Mouse (Mus musculus) adrenal gland, postnatal 10 days (tissue): Measurements from ENCODE around the gene Rsph9. TPM values are rescaled to one million over a fixed set of nuclear protein-coding genes. Genes with fewer than 3 reads are reported as not detected.

Experiments used
- DNase-seq: peaks from one replicate; pipeline ENCODE4 v3.0.0; 2021; ENCODE audit warnings: mixed read lengths
- long read RNA-seq, 2 experiments: library from polyadenylated mRNA; stranded (forward); transcript quantifications; one replicate each; pipeline ENCODE4 v2.0.0; 2021
- total RNA-seq, 2 experiments: library from RNA; stranded (reverse); gene quantifications; 2 replicates each; pipeline ENCODE4 v1.2.3; 2021

Rsph9 gene
- 1 to 10 TPM; 5.0 to 6.3 TPM for total RNA-seq
- long read RNA-seq, experiment 1, transcript Rsph9-201 (5 exons, 966 nt): major isoform, 6 of 8 reads
- long read RNA-seq, experiment 1, partial matches to known transcripts: 1 of 8 reads
- long read RNA-seq, experiment 1, other reads (novel, unspliced or antisense): 1 of 8 reads
- long read RNA-seq, experiment 2, transcript Rsph9-201 (5 exons, 966 nt): major isoform, 6 of 7 reads
- long read RNA-seq, experiment 2, partial matches to known transcripts: 0 of 7 reads
- long read RNA-seq, experiment 2, other reads (novel, unspliced or antisense): 1 of 7 reads

GRCm38 (mm10) chr17:46143578-46144423, at the start of gene Rsph9:
Rsph9 (minus strand) TSS chr17:46144216.
- peak; percentile 90 for DNase-seq

- DNase-seq: peak; percentile 47
Observed at GRCm38 (mm10) chr17:46188829-46189228, 44.8 kb upstream of the Rsph9 start.

DNA sequence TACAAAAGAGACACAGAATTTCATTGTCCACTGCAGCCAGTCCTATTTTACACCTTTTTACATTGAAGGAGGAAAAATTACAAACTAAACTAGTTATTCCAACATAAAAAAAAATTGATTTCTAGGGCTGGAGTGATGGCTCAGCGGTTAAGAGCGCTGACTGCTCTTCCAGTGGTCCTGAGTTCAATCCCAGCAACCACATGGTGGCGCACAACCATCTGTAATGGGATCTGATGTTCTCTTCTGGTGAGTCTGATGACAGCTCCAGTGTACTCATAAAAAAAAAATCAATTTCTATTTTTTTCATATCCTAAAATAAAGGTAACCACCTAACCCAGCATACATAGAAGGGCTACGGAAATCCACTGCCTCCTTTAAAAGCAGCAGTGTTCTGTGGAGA, 38.3 kb upstream of the Rsph9 start:
- DNase-seq: peak; percentile 56

DNA sequence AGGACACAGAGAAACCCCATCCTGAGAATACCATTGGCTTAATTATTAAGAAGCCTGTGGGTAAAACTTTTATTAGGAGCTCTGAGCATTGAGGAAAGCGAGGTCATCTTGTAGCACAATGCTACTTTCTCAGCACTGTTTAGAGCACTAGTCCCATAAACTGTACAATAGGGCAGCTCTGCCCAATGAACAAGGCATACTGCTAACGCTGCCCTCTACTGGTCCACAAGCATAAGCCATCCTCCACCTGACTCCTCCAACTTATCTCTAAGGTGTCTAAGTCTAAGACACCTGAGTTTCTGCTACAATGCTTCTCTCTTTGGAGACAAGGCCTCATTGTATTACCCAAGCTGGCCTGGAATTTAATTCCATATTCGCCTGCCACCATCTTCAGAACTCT, 26.5 kb upstream of the Rsph9 start:
- DNase-seq: no peak

- DNase-seq: no peak
Observed at GRCm38 (mm10) chr17:46168768-46169167, 24.8 kb upstream of the Rsph9 start.

GRCm38 (mm10) chr17:46168318-46168717, 24.3 kb upstream of the Rsph9 start:
- no peak for DNase-seq

GRCm38 (mm10) chr17:46167014-46167413, 23.0 kb upstream of the Rsph9 start:
- DNase-seq: peak; percentile 60

DNA sequence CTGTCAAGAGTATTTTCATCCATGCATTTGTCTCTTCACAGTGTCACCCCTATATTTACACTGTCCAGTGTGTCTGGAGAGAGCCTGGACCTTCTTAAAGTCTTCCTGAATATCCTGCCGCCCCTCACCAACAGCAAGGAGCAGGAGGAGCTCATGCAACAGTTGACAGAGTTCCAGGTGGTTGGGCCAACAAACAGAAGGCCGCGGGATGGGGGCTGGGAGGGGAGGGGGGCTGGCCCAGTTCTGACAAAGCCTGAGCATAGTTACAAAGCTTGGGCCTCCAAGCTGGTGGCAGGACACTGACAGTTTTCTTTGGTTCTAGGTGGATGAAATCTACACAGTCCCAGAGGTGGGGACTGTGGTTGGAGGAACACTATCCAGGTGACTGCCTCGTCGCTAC, 22.3 kb upstream of the Rsph9 start:
- DNase-seq: no peak

DNA sequence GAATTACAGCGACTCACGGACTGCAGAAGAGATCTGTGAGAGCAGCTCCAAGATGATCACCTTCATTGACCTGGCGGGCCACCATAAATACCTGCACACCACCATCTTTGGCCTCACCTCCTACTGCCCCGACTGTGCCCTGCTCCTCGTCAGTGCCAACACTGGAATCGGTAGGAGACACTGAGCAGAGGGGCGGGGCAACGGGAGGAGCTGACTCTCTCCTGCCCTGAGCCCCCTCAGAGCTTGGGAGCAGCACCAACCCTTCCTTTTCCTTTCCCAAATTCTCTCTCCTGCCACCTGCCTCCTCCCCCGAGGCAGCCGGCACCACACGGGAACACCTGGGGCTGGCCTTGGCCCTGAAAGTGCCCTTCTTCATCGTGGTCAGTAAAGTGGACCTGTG, 21.4 kb upstream of the Rsph9 start:
- no peak for DNase-seq

DNA sequence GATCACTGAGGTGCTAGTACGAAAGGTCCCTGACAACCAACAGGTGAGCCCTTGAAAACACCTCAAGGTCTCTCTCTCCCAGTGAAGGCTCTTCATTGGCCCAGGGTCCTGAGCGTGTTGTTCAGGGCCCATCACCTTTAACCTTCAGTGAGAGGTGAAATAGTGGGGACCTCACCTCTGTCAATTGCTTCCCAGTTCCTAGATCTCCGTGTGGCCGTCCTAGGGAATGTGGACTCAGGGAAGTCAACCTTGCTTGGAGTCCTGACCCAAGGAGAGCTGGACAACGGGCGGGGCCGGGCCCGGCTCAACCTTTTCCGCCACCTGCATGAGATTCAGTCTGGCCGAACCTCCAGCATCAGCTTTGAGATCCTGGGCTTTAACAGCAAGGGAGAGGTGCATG, 20.8 kb upstream of the Rsph9 start:
- DNase-seq: no peak

DNA sequence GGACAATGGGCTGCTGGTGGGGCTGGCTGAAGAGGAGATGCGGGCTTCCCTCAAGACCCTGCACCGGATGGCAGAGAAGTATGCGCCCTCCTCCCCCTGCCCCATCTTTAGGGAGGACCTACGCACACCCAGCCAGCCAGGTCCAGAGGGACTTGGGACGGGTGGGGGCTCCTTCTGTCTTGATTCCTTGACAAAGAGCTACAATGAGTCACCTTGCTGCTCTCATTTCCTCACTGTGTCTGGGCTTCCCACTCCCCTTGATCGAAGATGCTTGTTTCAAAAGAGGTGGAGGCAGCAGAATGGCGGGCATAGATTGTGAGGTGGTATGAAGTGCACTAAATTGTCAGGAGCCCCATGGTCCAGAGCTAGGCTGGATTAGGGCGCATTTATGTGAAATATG, 20.3 kb upstream of the Rsph9 start:
- no peak for DNase-seq

DNA sequence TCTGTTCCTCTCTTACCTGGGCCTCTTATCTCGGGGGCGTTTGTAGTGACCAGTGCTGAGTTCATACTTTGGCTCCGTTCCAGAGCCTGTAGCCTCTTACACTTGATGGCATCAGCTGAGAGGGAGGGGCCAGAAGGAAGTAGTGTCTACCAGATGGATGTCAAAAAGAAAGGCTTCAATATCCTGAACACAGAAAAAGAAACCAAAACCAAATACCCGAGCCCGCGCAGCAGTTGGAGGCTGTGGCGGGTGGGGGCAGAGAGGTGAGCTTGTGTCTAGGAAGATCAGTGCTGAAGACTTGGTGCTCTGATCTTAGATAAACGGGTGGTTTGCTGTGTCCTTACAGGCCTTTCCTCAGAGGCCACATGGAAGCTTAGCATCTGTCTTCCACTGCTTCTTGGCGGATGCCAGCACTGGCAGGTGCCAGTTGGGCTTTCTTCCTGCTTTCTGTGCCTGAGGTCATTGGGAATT, 19.0 kb upstream of the Rsph9 start:
- peak; percentile 32 for DNase-seq

DNA sequence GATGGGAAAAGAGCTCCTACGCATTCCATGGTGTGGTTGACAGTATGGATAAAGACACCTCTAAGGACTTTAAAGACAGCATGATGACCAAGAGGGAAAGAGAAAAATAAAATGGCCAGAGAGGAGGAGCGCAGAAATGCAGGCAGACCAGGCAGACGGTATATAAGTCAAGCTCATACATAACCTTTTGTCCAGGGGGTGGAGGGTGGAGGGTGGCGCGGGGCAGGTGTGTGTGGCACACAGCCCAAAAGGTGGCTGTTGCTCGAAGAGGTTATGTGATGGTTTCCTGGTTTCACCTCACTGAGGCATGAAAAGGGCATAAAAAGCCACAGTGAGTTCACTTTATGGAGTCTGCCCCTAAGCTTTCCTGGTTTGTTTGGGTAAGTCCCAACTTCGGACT, 18.5 kb upstream of the Rsph9 start:
- no peak for DNase-seq

GRCm38 (mm10) chr17:46161710-46162109, 17.7 kb upstream of the Rsph9 start:
- no peak for DNase-seq

DNA sequence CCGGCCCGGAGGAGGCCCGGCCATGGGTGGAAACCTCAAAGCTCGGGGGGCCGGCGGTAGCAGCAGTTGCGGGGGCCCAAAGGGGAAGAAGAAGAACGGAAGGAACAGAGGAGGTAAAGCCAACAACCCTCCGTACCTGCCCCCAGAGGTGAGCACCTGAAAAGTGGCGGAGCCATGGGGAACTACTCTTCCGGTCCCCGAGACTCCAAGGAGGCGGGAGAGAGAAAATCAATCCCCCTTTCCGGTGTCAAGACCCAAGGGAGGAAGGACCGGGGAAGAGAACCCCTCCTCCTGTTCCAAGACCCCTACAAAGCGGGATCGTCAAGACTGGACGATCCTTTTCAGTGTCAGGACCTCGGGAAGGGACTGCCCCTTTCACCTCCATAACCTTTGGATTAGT, 17.2 kb upstream of the Rsph9 start:
- DNase-seq: no peak

DNA sequence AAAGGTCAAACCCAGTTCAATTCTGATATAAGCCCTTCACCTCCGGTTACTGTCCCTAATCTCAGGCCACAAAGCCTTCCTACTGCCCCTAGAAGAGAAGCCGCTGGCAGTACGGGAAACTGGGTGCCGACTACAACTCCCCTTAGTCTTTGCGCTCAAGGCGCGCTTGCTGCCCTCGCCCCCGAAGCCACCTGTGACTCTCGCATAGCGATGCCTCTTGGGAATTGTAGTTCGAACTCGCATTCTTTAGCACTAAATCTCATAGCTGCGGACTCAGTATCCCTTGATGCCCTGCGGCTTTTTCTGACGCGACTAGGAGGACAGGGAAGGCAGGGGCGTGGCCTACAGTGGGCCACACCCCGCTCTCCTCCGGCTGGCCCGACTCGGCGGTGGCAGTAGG, 16.7 kb upstream of the Rsph9 start, which contains the start of gene Gtpbp2:
Gene Gtpbp2 (plus strand): TSS at position 347 of the 400 bp plus-strand sequence.
- DNase-seq: peak; percentile 93

GRCm38 (mm10) chr17:46160090-46160662, 16.2 kb upstream of the Rsph9 start:
- DNase-seq: peak; percentile 96

DNA sequence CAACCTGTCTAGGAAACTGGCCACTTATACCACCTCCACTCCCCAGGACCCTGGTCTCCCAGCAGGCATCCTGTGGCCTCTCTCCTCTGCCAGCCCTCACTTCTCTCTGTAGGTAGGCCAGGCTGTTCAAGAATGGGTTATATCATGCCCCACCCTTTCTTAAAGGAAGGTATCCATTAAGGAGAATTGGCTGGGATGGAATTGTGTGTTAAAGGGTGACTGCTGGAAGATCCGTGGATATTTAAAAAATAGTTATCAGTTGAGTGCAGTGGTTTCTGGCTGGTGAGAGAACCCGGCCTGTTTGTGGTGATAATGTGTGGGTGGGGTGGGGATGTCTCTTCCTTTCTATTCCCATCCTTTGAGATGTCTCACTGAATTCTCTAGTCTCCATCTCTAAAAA, 15.2 kb upstream of the Rsph9 start:
- no peak for DNase-seq

- DNase-seq: no peak
Observed at GRCm38 (mm10) chr17:46157131-46157530, 13.1 kb upstream of the Rsph9 start.

GRCm38 (mm10) chr17:46156680-46157079, 12.7 kb upstream of the Rsph9 start:
- no peak for DNase-seq

DNA sequence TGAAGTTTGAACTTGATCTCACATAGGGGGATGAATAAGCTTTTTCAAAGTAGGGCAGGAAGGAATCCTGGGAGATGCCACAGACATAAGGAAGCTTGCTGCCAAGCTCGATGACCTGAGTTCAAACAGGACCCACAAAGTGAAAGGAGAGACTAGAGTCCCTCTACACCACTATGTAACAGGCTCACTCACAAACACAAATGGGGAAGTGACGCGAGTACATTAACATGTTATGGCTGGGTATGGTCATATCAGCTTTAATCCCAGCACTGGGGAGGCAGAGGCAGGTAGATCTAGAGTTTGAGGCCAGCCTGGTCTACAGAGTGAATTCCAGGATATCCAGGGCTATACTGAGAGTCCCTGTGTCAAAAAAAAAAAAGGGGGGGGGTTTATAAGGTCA, 10.3 kb upstream of the Rsph9 start:
- DNase-seq: no peak

DNA sequence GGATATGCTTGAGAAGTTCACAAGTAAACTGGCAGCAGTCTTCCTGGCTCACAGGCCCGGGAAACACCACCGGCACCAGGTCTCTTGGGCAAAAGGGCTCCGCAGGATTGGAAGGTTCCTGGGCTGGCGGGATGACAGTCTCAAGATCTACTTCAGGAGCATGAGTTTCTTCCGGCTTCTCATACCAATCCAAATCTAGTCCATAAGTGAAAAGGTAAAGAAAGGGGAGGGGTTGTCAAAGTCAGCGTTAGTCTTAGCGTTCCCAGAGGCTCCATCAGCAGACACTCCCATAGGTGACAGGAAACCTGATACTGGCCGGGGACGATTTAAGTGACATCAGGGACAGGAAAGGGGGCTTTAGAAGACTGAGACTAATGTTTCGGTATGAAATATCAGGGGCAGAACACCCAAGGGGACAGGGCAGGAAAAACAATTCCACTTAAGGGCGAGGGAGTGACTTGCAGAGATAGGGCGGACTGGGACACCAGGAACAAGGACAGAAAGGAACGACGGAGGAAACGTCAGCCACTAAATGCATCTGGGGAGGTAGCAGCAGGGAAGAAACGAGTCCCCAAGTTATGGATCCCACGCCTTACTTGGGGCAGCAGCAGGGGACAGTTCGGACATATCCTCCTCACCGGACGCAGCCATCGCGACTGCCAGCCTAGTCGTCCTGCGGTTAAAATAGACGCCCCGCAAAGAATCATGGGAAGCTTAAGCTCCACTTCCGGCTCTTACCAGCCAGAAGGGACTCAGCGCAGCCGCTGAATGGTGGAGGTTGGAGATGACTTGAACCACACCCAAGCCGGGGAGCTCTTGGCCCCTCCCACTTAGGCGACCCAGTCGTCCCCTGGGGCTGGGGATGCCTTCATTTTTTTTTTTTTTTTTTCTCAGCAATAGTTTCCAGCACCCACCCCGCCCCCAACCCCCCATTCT, 9.1 kb upstream of the Rsph9 start, which contains the start of gene Mad2l1bp:
Gene Mad2l1bp (minus strand): TSS at position 707 of the 936 bp plus-strand sequence.
- peak; percentile 91 for DNase-seq
